ENCODE assay signal across 22 mouse cellular contexts in genomic region chrX:140936271-140936670, GRCm38 (mm10). TPM values are rescaled to one million over a fixed set of nuclear protein-coding genes. Genes with fewer than 3 reads are reported as not detected.
"Had no signal": no experiment of that assay in that cellular context is flagged by ENCODE, and none has a peak within 500 bp of the region (broad histone marks: within the 10 kb centered on the region; RNA-seq: fewer than 3 reads in every experiment).

No protein-coding gene starts in this region.

- H3K9me3 ChIP-seq: lung, embryonic 15.5 days; megakaryocyte, embryonic 14.5 days; midbrain, embryonic 13.5 days; midbrain, embryonic 15.5 days; neural tube, embryonic 12.5 days had no signal

- H3K4me1 ChIP-seq: lung, embryonic 15.5 days; megakaryocyte, embryonic 14.5 days; midbrain, embryonic 13.5 days; midbrain, embryonic 15.5 days; neural tube, embryonic 12.5 days had no signal

- H3K36me3 ChIP-seq: lung, embryonic 15.5 days; midbrain, embryonic 13.5 days; midbrain, embryonic 15.5 days; neural tube, embryonic 12.5 days had no signal

- DNase-seq: liver, postnatal 0 days; lung, adult 2 months; lung, postnatal 14 days; lung, postnatal 36 days; retina, postnatal 1 day; right cerebral cortex, adult 18-20 months; right cerebral cortex, postnatal 25 days; right cerebral cortex, postnatal 4 days; spleen, adult 18-20 months; thymus, adult 18-20 months; thymus, postnatal 14 days; thymus, postnatal 4 days had no signal

- H3K9ac ChIP-seq: liver, postnatal 0 days; lung, embryonic 15.5 days; midbrain, embryonic 13.5 days; midbrain, embryonic 15.5 days; neural tube, embryonic 12.5 days had no signal

- H3K27ac ChIP-seq: lung, embryonic 15.5 days; macrophage; midbrain, embryonic 13.5 days; midbrain, embryonic 15.5 days; neural tube, embryonic 12.5 days had no signal

- H3K4me2 ChIP-seq: lung, embryonic 15.5 days; midbrain, embryonic 11.5 days; midbrain, embryonic 13.5 days; midbrain, embryonic 15.5 days; neural tube, embryonic 12.5 days had no signal

- H3K4me3 ChIP-seq: lung, embryonic 15.5 days; megakaryocyte, embryonic 14.5 days; midbrain, embryonic 13.5 days; midbrain, embryonic 15.5 days; neural tube, embryonic 12.5 days had no signal

- ATAC-seq: liver, postnatal 0 days; lung, postnatal 0 days; midbrain, embryonic 13.5 days; midbrain, embryonic 15.5 days had no signal

RNA-seq across cellular contexts. Expression of gene Vsig1, which starts 28.9 kb away (rescaled TPM):
- polyA plus RNA-seq: liver, postnatal 0 days; macrophage; midbrain, embryonic 11.5 days; midbrain, embryonic 13.5 days; neural tube, embryonic 12.5 days; neural tube, embryonic 14.5 days; small intestine, adult 2 months had no signal
